Mouse (Mus musculus): Measurements from ENCODE around the gene Pak1ip1. TPM values are rescaled to one million over a fixed set of nuclear protein-coding genes. Genes with fewer than 3 reads are reported as not detected.

The Pak1ip1 gene
- polyA plus RNA-seq, 1 experiment from 2014 or later, result 87.9 TPM

- 52% methylated on average over 12 of the region's 12 CpGs for WGBS
- H3K4me1 ChIP-seq, result peaks cover 21% of the 10 kb centered on the region
- no peaks in the 10 kb centered on the region for H3K9me3 ChIP-seq
- H3K27me3 ChIP-seq (ENCODE audit: poor library complexity, severe bottlenecking), result no peaks in the 10 kb centered on the region
- peak overlapping the region; percentile 73 for H3K4me3 ChIP-seq
- H3K36me3 ChIP-seq (replicated peaks), result peaks cover 73% of the 10 kb centered on the region
- H3K27ac ChIP-seq, result peak overlapping the region; percentile 91
- no peak for DNase-seq (ENCODE audit: extremely low spot score, low spot score)
Observed at GRCm38 (mm10) chr13:41016797-41017405, 16.1 kb downstream of the Pak1ip1 start.

- DNase-seq (ENCODE audit: extremely low spot score, low spot score), result no peak
- Histone ChIP-seq H3K36me3 (replicated peaks) (peaks cover 72% of the 10 kb centered on the region), H3K27me3 (ENCODE audit: poor library complexity, severe bottlenecking) (no peaks in the 10 kb centered on the region), H3K4me3 (no peak overlapping the region), H3K27ac (peak overlapping the region; percentile 91), H3K9me3 (no peaks in the 10 kb centered on the region), H3K4me1 (peaks cover 21% of the 10 kb centered on the region)
- WGBS, result 92% methylated on average over 4 of the region's 4 CpGs
Observed at GRCm38 (mm10) chr13:41017832-41018231, 17.0 kb downstream of the Pak1ip1 start.

DNA sequence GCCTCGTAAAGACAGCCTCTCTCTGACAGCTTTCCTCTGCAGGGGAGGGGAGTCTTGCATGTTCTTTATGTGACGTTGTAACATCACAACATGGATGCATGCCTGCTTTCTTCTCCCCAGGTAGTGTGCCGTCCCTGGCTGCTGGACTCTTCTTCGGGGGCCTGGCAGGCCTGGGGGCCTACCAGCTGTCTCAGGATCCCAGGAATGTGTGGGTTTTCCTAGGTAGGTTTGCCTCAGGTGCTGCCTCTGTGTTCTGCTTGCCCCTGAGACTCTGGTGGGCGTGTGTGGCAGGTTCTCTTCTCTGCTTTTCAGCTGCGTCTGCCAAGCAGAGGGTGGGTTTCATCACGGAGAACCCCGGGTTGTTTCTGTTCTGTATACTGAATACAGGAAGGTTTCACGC lies 17.4 kb downstream of the Pak1ip1 start:
- WGBS, result 94% methylated on average over 9 of the region's 9 CpGs
- no peak overlapping the region for H3K4me3 ChIP-seq
- no peaks in the 10 kb centered on the region for H3K9me3 ChIP-seq
- peak overlapping the region; percentile 36; the same call in 1 of the 2 replicates for H3K27ac ChIP-seq
- peaks cover 68% of the 10 kb centered on the region for H3K36me3 ChIP-seq (replicated peaks)
- DNase-seq (ENCODE audit: extremely low spot score, low spot score), result no peak
- H3K4me1 ChIP-seq, result peaks cover 21% of the 10 kb centered on the region
- H3K27me3 ChIP-seq (ENCODE audit: poor library complexity, severe bottlenecking), result no peaks in the 10 kb centered on the region

DNA sequence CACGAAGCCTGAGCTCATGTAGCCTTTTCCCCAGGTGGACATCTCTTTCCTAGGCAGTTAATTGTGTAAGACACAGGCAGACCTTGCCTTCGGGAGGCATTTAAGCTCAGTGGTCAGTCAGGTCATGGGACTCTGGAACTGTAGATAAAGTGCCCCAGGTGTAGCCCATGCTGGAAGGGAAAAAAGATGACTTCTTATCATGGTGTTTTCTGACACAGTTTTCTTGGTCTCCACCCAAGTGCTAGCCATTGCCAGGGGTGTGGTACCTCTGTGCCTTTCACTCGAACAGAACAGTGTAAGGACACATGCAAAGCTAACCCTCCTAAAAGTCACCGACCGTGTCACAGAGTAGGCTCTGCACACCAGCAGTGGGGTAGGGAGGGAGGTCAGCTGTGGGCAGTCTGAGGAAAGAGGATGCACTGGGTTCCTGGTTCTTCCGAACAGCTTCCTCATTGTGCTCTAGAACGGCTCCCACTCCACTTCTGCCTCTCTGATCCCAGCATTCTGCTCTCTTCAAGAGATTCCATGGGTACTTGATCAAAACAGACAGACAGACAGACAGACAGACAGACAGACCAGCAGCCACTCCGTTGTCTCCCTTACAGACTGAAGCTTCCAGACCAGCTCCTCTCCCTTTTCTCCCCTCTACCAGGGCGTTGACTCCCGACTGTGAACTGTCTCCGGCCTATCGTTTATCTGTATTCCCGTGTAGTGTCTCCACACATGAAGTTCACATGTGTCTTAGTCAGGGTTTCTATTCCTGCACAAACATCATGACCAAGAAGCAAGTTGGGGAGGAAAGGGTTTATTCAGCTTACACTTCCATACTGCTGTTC lies 18.2 kb downstream of the Pak1ip1 start:
- no peak for DNase-seq (ENCODE audit: extremely low spot score, low spot score)
- Histone ChIP-seq H3K27ac (peak overlapping the region; percentile 51; the same call in 1 of the 2 replicates), H3K27me3 (ENCODE audit: poor library complexity, severe bottlenecking) (no peaks in the 10 kb centered on the region), H3K4me1 (peaks cover 21% of the 10 kb centered on the region), H3K4me3 (no peak overlapping the region), H3K9me3 (no peaks in the 10 kb centered on the region), H3K36me3 (replicated peaks) (peaks cover 68% of the 10 kb centered on the region)
- WGBS, result 91% methylated on average over 13 of the region's 13 CpGs

GRCm38 (mm10) chr13:41020494-41020893 lies 19.7 kb downstream of the Pak1ip1 start:
- Histone ChIP-seq H3K9me3 (no peaks in the 10 kb centered on the region), H3K4me1 (peaks cover 19% of the 10 kb centered on the region), H3K4me3 (no peak overlapping the region), H3K27me3 (ENCODE audit: poor library complexity, severe bottlenecking) (no peaks in the 10 kb centered on the region), H3K36me3 (replicated peaks) (peaks cover 62% of the 10 kb centered on the region), H3K27ac (no peak overlapping the region)
- no peak for DNase-seq (ENCODE audit: extremely low spot score, low spot score)
- WGBS, result 76% methylated on average over 7 of the region's 7 CpGs

GRCm38 (mm10) chr13:41021607-41022006 lies 20.8 kb downstream of the Pak1ip1 start:
- H3K27me3 ChIP-seq (ENCODE audit: poor library complexity, severe bottlenecking), result no peaks in the 10 kb centered on the region
- DNase-seq (ENCODE audit: extremely low spot score, low spot score), result no peak
- no peak overlapping the region for H3K4me3 ChIP-seq
- H3K9me3 ChIP-seq, result no peaks in the 10 kb centered on the region
- H3K27ac ChIP-seq, result no peak overlapping the region
- H3K4me1 ChIP-seq, result peaks cover 12% of the 10 kb centered on the region
- 93% methylated on average over 6 of the region's 6 CpGs for WGBS
- peaks cover 62% of the 10 kb centered on the region for H3K36me3 ChIP-seq (replicated peaks)

GRCm38 (mm10) chr13:41022099-41022498 lies 21.3 kb downstream of the Pak1ip1 start:
- DNase-seq (ENCODE audit: extremely low spot score, low spot score), result no peak
- H3K9me3 ChIP-seq, result no peaks in the 10 kb centered on the region
- no peak overlapping the region for H3K4me3 ChIP-seq
- H3K27me3 ChIP-seq (ENCODE audit: poor library complexity, severe bottlenecking), result no peaks in the 10 kb centered on the region
- H3K4me1 ChIP-seq, result peaks cover 7% of the 10 kb centered on the region
- no peak overlapping the region for H3K27ac ChIP-seq
- peaks cover 62% of the 10 kb centered on the region for H3K36me3 ChIP-seq (replicated peaks)
- 92% methylated on average over 13 of the region's 13 CpGs for WGBS

GRCm38 (mm10) chr13:41030098-41030497 lies 29.3 kb downstream of the Pak1ip1 start:
- H3K27ac ChIP-seq, result no peak overlapping the region
- no peaks in the 10 kb centered on the region for H3K4me1 ChIP-seq
- WGBS, result 78% methylated on average over 5 of the region's 5 CpGs
- H3K36me3 ChIP-seq (replicated peaks), result no peaks in the 10 kb centered on the region
- no peak for DNase-seq (ENCODE audit: extremely low spot score, low spot score)
- H3K9me3 ChIP-seq, result no peaks in the 10 kb centered on the region
- H3K4me3 ChIP-seq, result no peak overlapping the region
- H3K27me3 ChIP-seq (ENCODE audit: poor library complexity, severe bottlenecking), result no peaks in the 10 kb centered on the region

GRCm38 (mm10) chr13:41042511-41042910 lies 41.7 kb downstream of the Pak1ip1 start:
- H3K27me3 ChIP-seq (ENCODE audit: poor library complexity, severe bottlenecking), result peaks cover 55% of the 10 kb centered on the region
- no peak for DNase-seq (ENCODE audit: extremely low spot score, low spot score)
- H3K9me3 ChIP-seq, result no peaks in the 10 kb centered on the region
- no peak overlapping the region for H3K4me3 ChIP-seq
- H3K36me3 ChIP-seq (replicated peaks), result no peaks in the 10 kb centered on the region
- no peak overlapping the region for H3K27ac ChIP-seq
- H3K4me1 ChIP-seq, result no peaks in the 10 kb centered on the region
- 91% methylated on average over 4 of the region's 4 CpGs for WGBS

DNA sequence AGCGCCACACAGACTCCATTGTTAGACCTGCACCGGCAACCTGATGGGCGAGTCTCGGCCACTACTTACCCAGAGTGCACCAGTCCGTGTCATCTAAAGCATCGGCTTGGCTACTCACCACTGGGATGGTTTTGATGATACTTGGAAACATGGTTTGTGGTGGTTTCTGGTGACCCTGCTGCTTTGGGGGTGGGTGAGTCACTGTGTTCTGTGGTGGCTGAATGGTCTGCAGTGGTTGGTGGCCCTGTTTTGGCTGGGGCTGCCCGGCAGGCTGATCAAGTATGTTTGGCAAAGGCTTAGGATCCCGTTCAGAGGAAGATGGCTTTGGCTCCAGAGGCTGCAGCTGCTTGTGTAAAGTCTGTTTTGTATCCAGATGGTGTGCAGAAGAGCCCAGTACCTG lies 45.1 kb downstream of the Pak1ip1 start:
- WGBS, result 91% methylated on average over 8 of the region's 8 CpGs
- no peaks in the 10 kb centered on the region for H3K9me3 ChIP-seq
- no peak overlapping the region for H3K4me3 ChIP-seq
- H3K27me3 ChIP-seq (ENCODE audit: poor library complexity, severe bottlenecking), result peaks cover 84% of the 10 kb centered on the region
- no peak for DNase-seq (ENCODE audit: extremely low spot score, low spot score)
- H3K36me3 ChIP-seq (replicated peaks), result no peaks in the 10 kb centered on the region
- H3K27ac ChIP-seq, result no peak overlapping the region
- peaks cover 4% of the 10 kb centered on the region for H3K4me1 ChIP-seq

- Histone ChIP-seq H3K36me3 (replicated peaks) (no peaks in the 10 kb centered on the region), H3K27ac (no peak overlapping the region), H3K27me3 (ENCODE audit: poor library complexity, severe bottlenecking) (peaks cover 84% of the 10 kb centered on the region), H3K9me3 (no peaks in the 10 kb centered on the region), H3K4me1 (peaks cover 18% of the 10 kb centered on the region), H3K4me3 (no peak overlapping the region)
- WGBS, result 86% methylated on average over 6 of the region's 6 CpGs
- DNase-seq (ENCODE audit: extremely low spot score, low spot score), result no peak
Observed at GRCm38 (mm10) chr13:41047280-41047679, 46.5 kb downstream of the Pak1ip1 start.

GRCm38 (mm10) chr13:41051965-41052364 lies 51.1 kb downstream of the Pak1ip1 start:
- DNase-seq (ENCODE audit: extremely low spot score, low spot score), result peak; percentile 45
- Histone ChIP-seq H3K4me1 (peaks cover 29% of the 10 kb centered on the region), H3K27ac (no peak overlapping the region), H3K9me3 (no peaks in the 10 kb centered on the region), H3K36me3 (replicated peaks) (no peaks in the 10 kb centered on the region), H3K4me3 (no peak overlapping the region), H3K27me3 (ENCODE audit: poor library complexity, severe bottlenecking) (peaks cover 87% of the 10 kb centered on the region)
- 43% methylated on average over 5 of the region's 5 CpGs for WGBS

All from forebrain, embryonic 10.5 days (tissue).